Mouse (Mus musculus) effector memory CD4-positive, alpha-beta T cell, adult 5 months (primary cell): ENCODE results near the gene Obp1b. TPM values are rescaled to one million over a fixed set of nuclear protein-coding genes. Genes with fewer than 3 reads are reported as not detected.

ENCODE experiments used
- polyA plus RNA-seq: library from polyadenylated mRNA; unstranded; fragments of 100-300 nt; shearing (Covaris generic); gene quantifications from one replicate; pipeline ENCODE4 v1.2.1, GENCODE M21; 2017

The Obp1b gene
- not detected for polyA plus RNA-seq

DNA sequence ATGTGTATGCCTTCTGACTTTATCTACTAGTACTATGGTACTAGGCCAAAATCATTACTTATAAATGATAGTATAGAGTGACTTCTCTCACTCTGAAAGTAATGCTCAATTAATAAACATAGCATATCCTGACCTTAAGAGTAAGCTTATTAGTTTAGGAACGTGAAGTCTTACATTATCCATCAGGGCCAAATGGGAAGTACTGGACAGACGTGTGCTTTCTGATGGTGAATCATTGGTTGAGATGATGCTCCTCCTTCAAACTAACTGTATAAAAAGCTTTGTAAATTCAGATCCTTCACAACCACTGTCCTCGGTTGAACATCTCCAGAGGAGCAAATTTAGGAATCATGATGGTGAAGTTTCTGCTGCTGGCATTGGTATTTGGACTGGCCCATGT, at the start of gene Obp1b:
TSS of gene Obp1b (plus strand) at position 301 of the 400 bp plus-strand sequence.

Other genes starting within 250 kb of the Obp1b start
- gene Obp1a, start 95.4 kb upstream of the Obp1b start, polyA plus RNA-seq: not detected
- gene Gm5938, start 61.3 kb upstream of the Obp1b start, polyA plus RNA-seq: not detected
- gene Gm14743, start 59.1 kb downstream of the Obp1b start, polyA plus RNA-seq: not detected
- gene 4930480E11Rik, start 182.9 kb downstream of the Obp1b start, polyA plus RNA-seq: not detected